8 mouse cellular contexts compared by ENCODE assay signal in the genomic region with DNA sequence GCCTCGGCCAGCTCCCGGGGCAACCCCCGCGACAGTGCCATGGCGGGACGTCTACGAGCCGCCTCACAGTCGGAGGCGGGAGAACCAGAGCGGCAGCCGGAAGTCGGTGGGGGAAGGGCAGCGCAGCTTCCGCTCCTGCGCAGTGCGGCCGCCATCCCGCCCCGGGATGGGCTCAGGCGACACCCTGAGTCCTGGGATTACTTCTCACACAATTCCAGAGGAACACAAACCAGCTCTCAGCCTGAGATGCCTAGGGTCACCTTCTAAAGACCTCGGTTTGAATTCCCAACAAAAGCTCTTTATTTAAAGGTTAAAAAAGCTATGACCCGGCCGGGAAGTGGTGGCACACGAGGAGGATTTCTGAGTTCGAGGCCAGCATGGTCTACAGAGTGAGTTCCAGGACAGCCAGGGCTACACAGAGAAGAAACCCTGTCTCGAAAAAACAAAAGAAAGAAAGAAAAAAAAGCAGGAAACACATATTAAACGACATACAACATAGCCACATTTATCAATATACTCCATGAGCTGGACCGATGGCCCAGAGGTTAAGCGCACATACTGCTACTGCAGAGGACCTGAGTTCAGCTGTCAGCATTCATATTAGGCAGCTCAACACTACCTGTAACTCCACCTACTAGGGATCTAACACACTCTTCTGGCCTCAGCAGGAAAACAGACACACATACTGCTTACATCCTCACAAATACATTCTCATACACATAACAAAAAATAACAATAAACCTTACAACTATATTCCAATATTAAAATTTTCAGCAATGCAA. TPM values are rescaled to one million over a fixed set of nuclear protein-coding genes. Genes with fewer than 3 reads are reported as not detected.
DNase-seq lines count a peak whose midpoint lies in the region; ATAC-seq and TF ChIP-seq lines count a peak whose summit lies in the region.

No protein-coding gene starts in this region.

- peaks cover 4% of the 10 kb centered on the region for H3K4me1 ChIP-seq in bone marrow macrophage, adult 2 months (ENCODE audit: control insufficient read depth, insufficient read depth, low read length)
- H3K4me1 ChIP-seq in embryonic fibroblast, embryonic 13.5 days (ENCODE audit: control insufficient read depth, insufficient read depth, low read length): no peaks in the 10 kb centered on the region; the same call in 1 of the 2 replicates
- no peaks in the 10 kb centered on the region for H3K4me1 ChIP-seq in heart, embryonic 11.5 days (ENCODE audit: control insufficient read depth, insufficient read depth, low read length)
- peaks cover 10% of the 10 kb centered on the region for H3K4me1 ChIP-seq in kidney, embryonic 16.5 days (ENCODE audit: insufficient read depth, low read length)
- H3K4me1 ChIP-seq in liver, adult 2 months (ENCODE audit: control insufficient read depth, insufficient read depth, low read length): peaks cover 8% of the 10 kb centered on the region; the same call in 1 of the 2 replicates

- peak overlapping the region; percentile 62 for H3K27ac ChIP-seq in bone marrow macrophage, adult 2 months (ENCODE audit: insufficient read depth, low read depth, low read length)
- H3K27ac ChIP-seq in embryonic fibroblast, embryonic 13.5 days (ENCODE audit: insufficient read depth, low read length): peak overlapping the region; percentile 59
- H3K27ac ChIP-seq in heart, embryonic 11.5 days (ENCODE audit: low read depth, low read length): peak overlapping the region; percentile 89
- peak overlapping the region; percentile 93 for H3K27ac ChIP-seq in kidney, embryonic 16.5 days (ENCODE audit: low read length)
- peak overlapping the region; percentile 68 for H3K27ac ChIP-seq in liver, adult 2 months (replicated peaks; ENCODE audit: insufficient read depth, low read depth, low read length)

- peaks cover 8% of the 10 kb centered on the region for H3K36me3 ChIP-seq in heart, embryonic 11.5 days (ENCODE audit: control insufficient read depth, insufficient read depth, low read length)
- H3K36me3 ChIP-seq in kidney, embryonic 16.5 days (ENCODE audit: insufficient read depth, low read length): peaks cover 21% of the 10 kb centered on the region
- peaks cover 8% of the 10 kb centered on the region for H3K36me3 ChIP-seq in liver, adult 2 months (ENCODE audit: control insufficient read depth, insufficient read depth, low read length)
- peaks cover 16% of the 10 kb centered on the region for H3K36me3 ChIP-seq in myocyte (ENCODE audit: control insufficient read depth, insufficient read depth)
- H3K36me3 ChIP-seq in splenic B cell, adult 2 months (ENCODE audit: control insufficient read depth, insufficient read depth, low read length, poor library complexity, severe bottlenecking): peaks cover 4% of the 10 kb centered on the region

- 10% methylated on average over 30 of the region's 30 CpGs for WGBS in heart, embryonic 11.5 days (ENCODE audit: insufficient replicate concordance)
- 10% methylated on average over 30 of the region's 30 CpGs for WGBS in kidney, embryonic 16.5 days
- 11% methylated on average over 30 of the region's 30 CpGs for WGBS in liver, adult 2 months

- no peaks in the 10 kb centered on the region for H3K9me3 ChIP-seq in heart, embryonic 11.5 days (replicated peaks; ENCODE audit: control insufficient read depth, low read length)
- no peaks in the 10 kb centered on the region for H3K9me3 ChIP-seq in kidney, embryonic 16.5 days (ENCODE audit: low read length)

- DNase-seq in A20 (ENCODE audit: low read depth, low spot score): peak; percentile 93
- peak; percentile 61 for DNase-seq in liver, adult 2 months (ENCODE audit: extremely low read depth, low read depth, low spot score)
- DNase-seq in splenic B cell, adult 2 months (ENCODE audit: low read depth, low spot score): peak; percentile 88

- TF ChIP-seq POLR2A in bone marrow macrophage, adult 2 months (IDR thresholded peaks at IDR 0.05; ENCODE audit: borderline replicate concordance, low read depth, low read length): no peak
- TF ChIP-seq POLR2A in embryonic fibroblast, embryonic 13.5 days (IDR thresholded peaks at IDR 0.05; ENCODE audit: low read depth, low read length): peak; percentile 95
- peak; percentile 71 for TF ChIP-seq POLR2A in liver, adult 2 months (IDR thresholded peaks at IDR 0.05; ENCODE audit: extremely low read depth, insufficient read depth, low read length)
- peak; percentile 96 for TF ChIP-seq POLR2A in myocyte (IDR thresholded peaks at IDR 0.05; ENCODE audit: insufficient read length, low read depth)

- peaks cover 7% of the 10 kb centered on the region; the same call in 1 of the 2 replicates for H3K79me2 ChIP-seq in liver, adult 2 months (ENCODE audit: control insufficient read depth, insufficient read depth, low read length)
- H3K79me2 ChIP-seq in myocyte (ENCODE audit: control insufficient read depth, insufficient read depth): peaks cover 36% of the 10 kb centered on the region

- peak overlapping the region; percentile 93 for H3K4me2 ChIP-seq in heart, embryonic 11.5 days
- H3K4me2 ChIP-seq in kidney, embryonic 16.5 days (replicated peaks; ENCODE audit: low read depth, low read length): peak overlapping the region; percentile 85
- H3K4me2 ChIP-seq in myocyte (ENCODE audit: low read depth): peak overlapping the region; percentile 74

- no peaks in the 10 kb centered on the region for H3K27me3 ChIP-seq in heart, embryonic 11.5 days (ENCODE audit: control insufficient read depth, insufficient read depth, low read length)
- H3K27me3 ChIP-seq in kidney, embryonic 16.5 days (ENCODE audit: insufficient read depth, low read length): no peaks in the 10 kb centered on the region
- no peaks in the 10 kb centered on the region for H3K27me3 ChIP-seq in liver, adult 2 months (ENCODE audit: control insufficient read depth, insufficient read depth, low read length)
- H3K27me3 ChIP-seq in myocyte (ENCODE audit: control insufficient read depth, insufficient read depth, insufficient read length): no peaks in the 10 kb centered on the region
- H3K27me3 ChIP-seq in splenic B cell, adult 2 months (ENCODE audit: control insufficient read depth, insufficient read depth, low read length, poor library complexity, severe bottlenecking): no peaks in the 10 kb centered on the region

- ATAC-seq in heart, embryonic 11.5 days (replicated peaks; ENCODE audit: insufficient number of reproducible peaks, low FRiP score, low TSS enrichment): peak; percentile 94
- ATAC-seq in kidney, embryonic 16.5 days (ENCODE audit: low FRiP score, low TSS enrichment): peak; percentile 96

- H3K4me3 ChIP-seq in bone marrow macrophage, adult 2 months (ENCODE audit: insufficient read depth, low read length): peak overlapping the region; percentile 95
- peak overlapping the region; percentile 92 for H3K4me3 ChIP-seq in embryonic fibroblast, embryonic 13.5 days (ENCODE audit: insufficient read depth, low read length)
- H3K4me3 ChIP-seq in heart, embryonic 11.5 days (ENCODE audit: low read depth, low read length): peak overlapping the region; percentile 98
- H3K4me3 ChIP-seq in kidney, embryonic 16.5 days (ENCODE audit: low read length): peak overlapping the region; percentile 98
- peak overlapping the region; percentile 82 for H3K4me3 ChIP-seq in liver, adult 2 months (ENCODE audit: insufficient read depth, low read depth, low read length)
- peak overlapping the region; percentile 57 for H3K4me3 ChIP-seq in myocyte

- H3K9ac ChIP-seq in heart, embryonic 11.5 days (ENCODE audit: low read depth, low read length): peak overlapping the region; percentile 98
- peak overlapping the region; percentile 95 for H3K9ac ChIP-seq in kidney, embryonic 16.5 days (replicated peaks; ENCODE audit: low read length)
- H3K9ac ChIP-seq in liver, adult 2 months (ENCODE audit: low read depth, low read length): peak overlapping the region; percentile 96

- H3ac ChIP-seq in myocyte (ENCODE audit: control insufficient read depth, insufficient read length): peak overlapping the region; percentile 75

- no peak for TF ChIP-seq CTCF in bone marrow macrophage, adult 2 months (IDR thresholded peaks at IDR 0.05; ENCODE audit: low read depth, low read length)
- no peak for TF ChIP-seq CTCF in embryonic fibroblast, embryonic 13.5 days (IDR thresholded peaks at IDR 0.05; ENCODE audit: borderline replicate concordance, insufficient read depth, low read length)
- no peak for TF ChIP-seq CTCF in liver, adult 2 months (IDR thresholded peaks at IDR 0.05; ENCODE audit: low read depth, low read length)

TF ChIP-seq in myocyte, 11 proteins besides CTCF, POLR2A, EP300 and RAD21 (continues in another document):
- TF ChIP-seq MYOD1 (IDR thresholded peaks at IDR 0.05; ENCODE audit: control insufficient read depth in 1 of 3, insufficient read length in 2 of 3, low read depth in 2 of 3): no peak
- no peak for TF ChIP-seq REST (IDR thresholded peaks at IDR 0.05; ENCODE audit: insufficient read depth, insufficient read length)

RNA-seq across cellular contexts. Expression of a gene that starts 0.7 kb away (rescaled TPM):
- 63.1 and 63.8 TPM in 2 replicates for polyA plus RNA-seq in bone marrow macrophage, adult 2 months (2012; ENCODE audit: insufficient read depth, insufficient read length, missing spikeins)
- polyA plus RNA-seq in embryonic fibroblast, embryonic 13.5 days (2011; ENCODE audit: insufficient read length, low read depth, missing spikeins): 108 and 123 TPM in 2 replicates
- 125 and 128 TPM in 2 replicates for polyA plus RNA-seq in heart, embryonic 11.5 days (2014; fragmentation: Nextera tagmentation; extraction: Ambion mirVana)
- polyA plus RNA-seq in kidney, embryonic 16.5 days (2015; fragmentation: Nextera tagmentation; extraction: Ambion mirVana): 212 and 216 TPM in 2 replicates
- 31.8 and 33.6 TPM in 2 replicates for total RNA-seq in liver, adult 2 months (2014; rRNA removed)
- polyA plus RNA-seq in liver, adult 2 months (2012; rRNA removed): 13.6 and 16.9 TPM in 2 replicates
- polyA plus RNA-seq in myocyte (2012; fragmentation: generic; extraction: Trizol): 48.7 TPM

RNA-seq across cellular contexts. Expression of a gene that starts 27.8 kb away (rescaled TPM):
- polyA plus RNA-seq in bone marrow macrophage, adult 2 months (2012; ENCODE audit: insufficient read depth, insufficient read length, missing spikeins): 24.5 and 29.4 TPM in 2 replicates
- polyA plus RNA-seq in embryonic fibroblast, embryonic 13.5 days (2011; ENCODE audit: insufficient read length, low read depth, missing spikeins): 16.8 and 18.6 TPM in 2 replicates
- polyA plus RNA-seq in heart, embryonic 11.5 days (2014; fragmentation: Nextera tagmentation; extraction: Ambion mirVana): 46.7 and 49.7 TPM in 2 replicates
- 70.4 and 77.0 TPM in 2 replicates for polyA plus RNA-seq in kidney, embryonic 16.5 days (2015; fragmentation: Nextera tagmentation; extraction: Ambion mirVana)
- total RNA-seq in liver, adult 2 months (2014; rRNA removed): 15.5 and 15.9 TPM in 2 replicates
- 16.0 and 18.5 TPM in 2 replicates for polyA plus RNA-seq in liver, adult 2 months (2012; rRNA removed)
- 48.4 TPM for polyA plus RNA-seq in myocyte (2012; fragmentation: generic; extraction: Trizol)

RNA-seq across cellular contexts. Expression of a gene that starts 35.6 kb away (rescaled TPM):
- 3.6 and 4.4 TPM in 2 replicates for polyA plus RNA-seq in bone marrow macrophage, adult 2 months (2012; ENCODE audit: insufficient read depth, insufficient read length, missing spikeins)
- polyA plus RNA-seq in embryonic fibroblast, embryonic 13.5 days (2011; ENCODE audit: insufficient read length, low read depth, missing spikeins): 32.7 and 33.2 TPM in 2 replicates
- 4.8 and 7.4 TPM in 2 replicates for polyA plus RNA-seq in heart, embryonic 11.5 days (2014; fragmentation: Nextera tagmentation; extraction: Ambion mirVana)
- 6.1 and 7.3 TPM in 2 replicates for polyA plus RNA-seq in kidney, embryonic 16.5 days (2015; fragmentation: Nextera tagmentation; extraction: Ambion mirVana)
- 1.7 and 1.9 TPM in 2 replicates for total RNA-seq in liver, adult 2 months (2014; rRNA removed)
- 1.6 and 2.8 TPM in 2 replicates for polyA plus RNA-seq in liver, adult 2 months (2012; rRNA removed)
- polyA plus RNA-seq in myocyte (2012; fragmentation: generic; extraction: Trizol): 22.1 TPM

Comparison
In these comparisons a context has a peak if more than half of its experiments do, and no peak if none do; other contexts are left out.
1. Peak in every context shown above with its lines: DNase-seq, ATAC-seq, H3K4me3 ChIP-seq and H3K27ac ChIP-seq.